Mouse (Mus musculus) left cerebral cortex, postnatal 25 days (tissue): ENCODE data around the gene Begain. TPM values are rescaled to one million over a fixed set of nuclear protein-coding genes. Genes with fewer than 3 reads are reported as not detected.
A peak's percentile ranks its signal among the peaks of the same experiment; 100 is the strongest.

Experiments
- DNase-seq, 2 experiments: peaks; one replicate each; pipeline ENCODE4 v3.0.0; 2022; ENCODE audit warnings: low spot score in 2 of 2, mixed read lengths in 1 of 2
- intact Hi-C: fragments of 180-260 bp; cut with DNase I; formaldehyde crosslinking; loops from one replicate; pipeline ENCODE4 v1.15.1; 2025
- total RNA-seq, 2 experiments: library from RNA; stranded (reverse); gene quantifications; 2 replicates each; pipeline ENCODE4 v1.2.3; 2021

Begain gene
- 100 to 1,000 TPM; 146 to 149 TPM for total RNA-seq

- intact Hi-C loops = loop anchor here (5.0 kb wide), 1 partner anchor 324 kb away; no protein-coding TSS in a partner anchor
- no peak for DNase-seq
Observed at GRCm38 (mm10) chr12:109068167-109068653, at the start of gene Begain. Gene Begain (minus strand): TSS chr12:109068217.

- no peak for DNase-seq
- intact Hi-C loops = no loop called here
Observed at GRCm38 (mm10) chr12:109115707-109116106, 47.7 kb upstream of the Begain start.

DNA sequence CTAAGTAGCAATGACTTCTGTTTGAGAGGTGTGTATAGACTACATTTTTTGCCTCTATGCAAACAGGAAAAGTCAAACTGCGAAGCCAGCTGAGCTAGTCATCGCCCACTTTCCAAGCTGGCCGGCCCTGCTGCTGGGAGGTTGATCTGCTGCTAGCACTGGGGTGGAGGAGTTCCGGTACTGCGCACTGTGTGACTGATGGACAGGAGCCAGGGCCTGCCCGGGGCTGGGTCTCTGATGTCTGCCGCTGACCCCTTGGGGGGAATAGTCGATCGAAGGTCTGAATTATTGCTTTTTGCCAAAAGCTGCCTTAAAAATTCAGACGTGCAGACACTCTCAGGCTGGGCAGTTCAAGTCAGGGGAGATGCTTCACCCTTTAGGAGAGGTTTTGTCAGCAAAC is 47.1 kb upstream of the Begain start:
- no peak for DNase-seq
- intact Hi-C loops = no loop called here

DNA sequence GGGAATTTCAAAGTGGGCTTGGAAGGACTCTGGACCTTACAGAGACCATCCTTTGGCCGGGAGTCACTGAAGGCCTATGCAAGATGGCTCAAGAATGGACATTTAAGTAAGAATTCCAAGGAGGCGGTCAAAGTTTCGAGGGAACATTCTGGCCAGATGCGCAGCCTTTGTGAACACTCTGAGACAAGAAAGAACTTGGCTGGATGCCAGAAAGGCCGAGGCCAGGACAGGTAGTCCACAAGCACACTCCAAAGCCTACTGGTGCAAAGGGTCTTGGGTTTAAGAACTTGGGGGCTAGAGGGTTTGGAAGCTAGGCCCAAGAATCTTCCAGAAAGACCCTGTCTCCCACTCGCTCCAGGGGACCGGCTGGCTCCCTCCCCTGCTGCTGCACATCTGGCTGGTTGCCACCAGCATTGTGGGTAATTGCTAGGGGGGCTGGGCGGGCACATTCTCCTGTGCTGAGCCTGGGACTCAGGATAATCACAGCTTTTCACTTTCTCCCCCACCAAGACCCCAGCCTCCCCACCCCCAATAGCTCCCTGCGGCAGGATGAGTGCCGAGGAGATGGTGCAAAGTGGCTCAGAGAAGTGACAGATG is 45.1 kb upstream of the Begain start:
- no peak for DNase-seq
- intact Hi-C loops = no loop called here

DNA sequence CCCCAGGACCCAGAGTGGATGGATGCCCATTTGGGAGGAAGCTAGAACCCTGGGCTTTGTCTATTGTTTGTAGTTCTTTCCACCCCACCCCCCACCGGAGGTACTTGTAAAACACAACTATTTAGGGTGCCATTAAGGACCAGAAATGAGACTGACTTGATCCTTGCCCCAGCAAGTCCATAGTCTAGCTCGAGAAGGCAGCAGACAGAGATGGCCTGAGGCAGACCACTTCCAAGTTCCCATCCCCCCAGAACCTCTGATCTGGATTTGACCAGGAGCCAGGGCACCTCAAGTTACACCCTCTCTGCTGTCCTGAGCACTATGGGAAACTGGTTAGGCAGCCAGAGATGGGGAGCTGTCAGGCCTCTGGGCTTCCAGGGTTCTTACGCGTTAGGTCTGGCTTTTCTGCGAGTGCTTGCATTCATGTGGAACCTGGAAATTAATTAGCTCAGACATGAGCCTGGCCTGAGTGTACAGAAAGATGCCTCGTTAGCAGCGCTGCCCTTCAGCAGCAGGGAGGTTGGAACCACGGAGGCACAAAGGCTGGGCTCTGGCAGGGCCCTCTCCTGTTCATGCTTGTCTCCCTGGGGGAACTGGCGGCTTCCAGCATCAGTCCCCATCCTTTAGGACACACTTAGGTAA is 44.5 kb upstream of the Begain start:
- DNase-seq = no peak
- intact Hi-C loops = no loop called here

DNA sequence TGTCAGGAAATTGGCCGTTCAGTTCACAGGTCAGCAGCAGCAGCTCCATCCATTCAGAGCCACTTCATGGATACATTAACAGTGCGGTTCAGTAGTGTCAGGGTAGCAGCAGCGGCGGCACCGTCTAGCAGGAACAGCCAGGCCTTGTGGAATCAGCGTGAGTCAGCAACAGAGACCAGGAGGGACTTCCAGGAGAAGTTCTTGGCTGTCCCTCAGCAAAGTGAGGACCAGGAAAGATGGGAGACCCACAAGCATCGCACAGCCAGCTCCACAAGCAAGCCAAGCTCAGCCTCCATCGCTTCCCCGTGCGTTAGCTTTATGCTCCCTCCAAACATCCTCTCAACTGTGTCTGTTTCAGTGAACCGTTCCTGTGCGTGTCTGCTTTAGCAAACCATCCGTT is 40.9 kb upstream of the Begain start:
- no peak for DNase-seq
- intact Hi-C loops = no loop called here

DNA sequence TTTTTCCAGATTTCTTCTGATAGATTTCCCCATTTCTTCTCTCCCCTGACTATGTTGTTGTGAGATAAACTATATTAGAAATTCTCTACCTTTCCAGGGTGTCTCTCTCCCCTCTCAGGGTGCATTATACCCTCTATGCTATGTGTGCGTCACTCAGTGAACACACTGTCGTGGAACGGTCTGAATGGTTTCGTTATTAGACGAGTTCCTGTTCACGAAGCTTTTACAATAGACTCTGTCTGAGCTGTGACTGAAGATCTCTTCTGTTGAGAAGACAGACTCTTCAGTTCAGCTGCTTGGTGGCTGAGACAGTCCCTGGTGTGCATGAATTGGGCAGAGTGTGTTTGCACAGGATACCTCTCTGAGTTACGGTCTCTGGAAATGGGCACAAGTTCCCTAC is 32.4 kb upstream of the Begain start:
- intact Hi-C loops = no loop called here
- no peak for DNase-seq

DNA sequence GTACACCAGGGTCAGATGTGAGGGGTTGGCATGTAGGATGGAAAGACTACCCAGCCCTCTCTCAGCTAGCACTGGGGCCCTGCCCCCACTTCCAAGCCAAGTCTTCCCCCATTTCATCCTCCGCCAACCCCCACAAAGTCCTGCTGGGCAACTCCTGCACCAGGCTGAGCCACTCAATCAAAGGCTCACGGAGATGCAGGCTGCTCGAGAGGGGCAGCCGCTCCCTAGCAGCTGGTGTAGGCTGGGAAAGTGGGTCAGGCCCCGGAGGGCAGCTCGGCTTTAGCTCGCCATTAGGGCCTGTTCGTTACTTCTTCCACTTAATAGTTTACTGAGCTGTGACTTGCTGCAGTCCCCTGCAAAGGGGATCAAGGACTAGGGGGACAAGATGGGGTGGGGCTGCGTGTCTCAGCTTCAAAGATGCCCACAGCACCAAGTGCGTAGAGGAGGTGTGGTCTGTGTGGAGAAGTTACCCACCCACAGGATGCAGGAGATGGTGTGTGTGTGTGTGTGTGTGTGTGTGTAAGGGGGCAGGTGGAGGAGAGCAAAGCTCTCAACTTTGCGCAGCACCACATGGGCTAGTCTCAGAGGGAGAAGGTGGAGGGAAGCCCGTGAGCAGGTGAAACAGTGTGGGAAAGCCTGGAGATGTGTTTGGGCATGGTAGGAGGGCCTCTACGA is 22.6 kb upstream of the Begain start:
- DNase-seq = no peak
- intact Hi-C loops = no loop called here

- intact Hi-C loops = no loop called here
- no peak for DNase-seq
Observed at GRCm38 (mm10) chr12:109090041-109090440, 22.0 kb upstream of the Begain start.

- DNase-seq = no peak
- intact Hi-C loops = no loop called here
Observed at GRCm38 (mm10) chr12:109086111-109086510, 18.1 kb upstream of the Begain start.

DNA sequence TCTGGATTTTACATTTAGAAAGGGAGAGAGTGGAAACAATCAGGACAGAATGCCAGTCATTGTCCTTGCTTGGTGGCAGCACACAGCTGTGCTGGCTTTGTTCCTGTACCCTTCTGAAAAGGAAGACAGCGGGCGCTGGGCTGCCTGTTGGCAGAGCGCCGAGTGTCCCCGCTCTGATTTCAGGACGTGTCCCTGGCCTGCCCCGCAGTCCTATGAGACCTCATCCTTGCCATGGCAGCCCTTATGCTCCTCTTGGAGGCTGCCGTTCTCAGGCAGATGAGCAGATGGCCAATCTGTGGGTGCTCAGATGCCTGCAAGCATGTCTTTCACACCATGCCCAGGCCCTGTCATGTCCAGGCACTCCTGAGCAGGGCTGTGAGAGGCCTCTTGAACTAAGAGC is 17.7 kb upstream of the Begain start:
- peak in 1 of 2 experiments; percentile 29 for DNase-seq
- intact Hi-C loops = no loop called here

DNA sequence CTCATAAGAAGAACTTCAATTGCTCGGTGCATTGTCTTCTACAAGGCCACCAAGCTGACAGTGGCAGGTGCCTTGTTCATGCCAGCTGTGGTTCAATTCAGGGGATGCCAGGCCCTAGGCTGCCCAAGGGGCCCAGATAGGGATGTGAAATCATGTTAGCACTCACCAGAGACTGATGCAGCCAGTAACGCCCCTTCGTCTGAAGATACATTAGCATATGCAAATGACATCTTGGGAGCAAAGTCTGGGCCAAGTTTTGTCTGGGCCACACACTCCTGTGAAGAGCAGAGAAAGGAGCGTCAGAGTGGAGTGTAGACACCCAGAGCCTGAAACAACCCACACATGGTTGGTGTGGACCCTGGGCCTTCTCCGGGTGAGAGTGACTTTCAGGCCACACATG is 17.0 kb upstream of the Begain start:
- DNase-seq = no peak
- intact Hi-C loops = no loop called here

GRCm38 (mm10) chr12:109083476-109083875 is 15.5 kb upstream of the Begain start:
- DNase-seq = no peak
- intact Hi-C loops = no loop called here

- intact Hi-C loops = no loop called here
- no peak for DNase-seq
Observed at GRCm38 (mm10) chr12:109077036-109077435, 9.0 kb upstream of the Begain start.

- intact Hi-C loops = no loop called here
- DNase-seq = no peak
Observed at GRCm38 (mm10) chr12:109074777-109075285, 6.8 kb upstream of the Begain start.

DNA sequence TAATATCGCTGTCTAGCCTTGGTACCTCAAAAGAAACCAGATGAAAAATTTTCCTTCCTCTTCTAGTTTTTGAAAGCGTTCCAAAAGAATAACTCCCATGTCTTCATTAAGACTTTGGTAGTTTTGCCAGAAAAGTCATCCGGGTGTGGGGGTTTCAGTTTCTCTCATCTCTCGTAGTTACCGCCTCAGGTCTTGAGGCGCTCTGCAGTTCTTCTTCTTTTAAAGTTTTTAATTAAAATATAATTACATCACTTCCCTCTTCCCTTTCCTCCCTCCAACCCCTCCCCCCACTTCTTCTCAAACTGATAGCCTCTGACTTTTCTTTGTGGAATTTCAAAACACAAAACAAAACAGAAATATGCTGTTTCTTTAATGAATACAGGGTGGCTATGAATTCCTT is 6.1 kb upstream of the Begain start:
- intact Hi-C loops = no loop called here
- no peak for DNase-seq

GRCm38 (mm10) chr12:109071248-109071647 is 3.2 kb upstream of the Begain start:
- intact Hi-C loops = no loop called here
- no peak for DNase-seq

DNA sequence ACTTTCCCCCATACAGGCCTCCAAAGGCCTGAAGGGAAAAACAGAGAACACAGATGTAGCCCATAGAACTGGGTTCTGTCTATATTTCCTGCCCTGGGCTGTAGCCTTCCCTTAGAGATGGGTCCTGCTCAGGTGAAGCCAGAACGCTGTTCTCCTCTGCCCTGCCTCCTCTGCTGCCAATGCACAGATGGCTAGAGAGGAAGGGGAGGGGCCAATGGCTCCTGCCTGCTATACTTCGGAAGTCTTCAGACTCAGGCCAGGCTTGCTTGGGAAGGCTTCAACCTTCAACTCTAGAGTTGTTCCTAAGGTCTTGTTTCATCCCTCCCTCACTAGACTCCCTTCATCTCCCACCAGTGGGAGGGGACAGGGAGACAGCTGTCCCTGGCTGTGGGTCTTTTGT is 1.7 kb upstream of the Begain start:
- intact Hi-C loops = loop anchor here (5.0 kb wide), 1 partner anchor 323 kb away; no protein-coding TSS in a partner anchor
- no peak for DNase-seq

DNA sequence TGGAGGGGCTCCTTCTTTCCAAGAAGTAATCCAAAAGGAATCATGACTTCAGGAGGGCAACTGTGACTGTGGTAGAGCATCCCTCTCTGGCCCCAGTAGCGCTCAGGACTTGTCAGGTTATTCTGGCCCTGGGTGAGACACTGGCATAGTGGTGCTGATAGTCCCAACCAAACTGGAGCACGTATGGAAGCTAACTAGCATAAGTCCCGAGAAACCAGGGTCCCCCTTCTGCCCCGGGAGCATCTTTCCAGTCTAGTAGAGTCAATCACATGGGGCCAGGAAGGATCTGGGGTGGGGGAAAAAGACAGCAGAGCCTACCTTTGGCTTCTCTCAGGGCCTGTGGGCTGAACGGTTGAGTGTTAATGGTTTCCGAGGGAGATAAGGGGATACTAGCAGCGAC is 721 bp upstream of the Begain start:
- intact Hi-C loops = loop anchor here (5.0 kb wide), 1 partner anchor 324 kb away; no protein-coding TSS in a partner anchor

DNA sequence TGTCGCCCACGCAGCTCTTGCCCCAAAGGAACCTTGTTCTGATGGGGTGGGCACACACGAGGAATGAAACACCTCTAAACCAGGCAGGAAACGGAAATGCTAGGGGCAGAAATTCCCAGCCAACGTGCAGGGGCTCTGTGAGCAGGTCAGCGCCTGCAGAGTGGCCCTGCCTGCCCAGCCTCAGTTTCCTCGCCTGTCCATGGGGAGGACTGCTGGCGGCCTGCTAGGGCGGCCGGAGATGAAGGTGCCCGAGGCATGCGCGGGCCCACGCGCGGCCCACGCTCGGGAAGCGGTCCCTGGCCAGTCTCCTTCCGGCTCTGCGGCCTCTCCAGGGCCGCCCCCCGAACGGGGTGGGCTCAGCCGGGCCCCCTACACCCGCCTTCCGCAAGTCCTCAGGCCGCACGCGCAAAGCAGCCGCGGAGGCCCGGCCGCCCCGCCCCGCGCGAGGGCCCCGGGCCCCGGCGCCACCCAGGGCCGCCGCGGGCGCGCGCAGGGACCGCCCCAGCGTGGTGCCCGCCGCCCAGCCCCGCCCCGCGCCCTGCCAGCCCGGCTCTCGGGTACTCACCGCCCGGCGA is 369 bp downstream of the Begain start:
- peak; percentile 49 to 54 for DNase-seq
- intact Hi-C loops = loop anchor here (5.0 kb wide), 1 partner anchor 325 kb away; no protein-coding TSS in a partner anchor

More for the DNA sequence above, 721 bp upstream of the Begain start:
- no peak for DNase-seq
